Mouse (Mus musculus): ENCODE measurements around the gene Rasl11b. TPM values are rescaled to one million over a fixed set of nuclear protein-coding genes. Genes with fewer than 3 reads are reported as not detected.

The Rasl11b gene
- total RNA-seq, 1 experiment from 2014 or later = 2.5 TPM

- ATAC-seq (replicated peaks; ENCODE audit: low read depth, poor library complexity, severe bottlenecking) = no peak
Measured at GRCm38 (mm10) chr5:74206038-74206437, 11.0 kb downstream of the Rasl11b start.

- ATAC-seq (replicated peaks; ENCODE audit: low read depth, poor library complexity, severe bottlenecking) = no peak
Measured at GRCm38 (mm10) chr5:74206649-74207048, 11.6 kb downstream of the Rasl11b start.

DNA sequence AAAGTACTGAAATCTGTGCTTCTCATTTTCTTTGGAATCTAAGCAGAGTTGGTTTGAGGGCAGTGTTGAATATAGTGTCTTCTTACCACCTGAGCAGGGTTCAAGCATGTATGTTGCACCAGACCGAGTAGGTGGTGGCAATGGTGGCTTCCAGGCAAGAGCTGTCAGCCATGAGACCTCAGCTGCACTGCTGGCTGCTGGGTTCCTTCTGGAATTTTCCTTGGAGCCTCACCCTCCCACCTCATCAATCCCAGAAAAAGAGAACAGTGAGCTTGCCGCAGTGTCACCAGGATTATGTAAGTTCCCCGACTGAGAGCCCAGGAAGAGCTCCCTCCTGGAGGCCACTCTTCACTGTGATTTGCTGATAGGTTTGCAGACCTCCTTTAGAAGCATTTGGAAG is 12.1 kb downstream of the Rasl11b start:
- no peak for ATAC-seq (replicated peaks; ENCODE audit: low read depth, poor library complexity, severe bottlenecking)

GRCm38 (mm10) chr5:74208438-74208837 is 13.4 kb downstream of the Rasl11b start:
- no peak for ATAC-seq (replicated peaks; ENCODE audit: low read depth, poor library complexity, severe bottlenecking)

- ATAC-seq (replicated peaks; ENCODE audit: low read depth, poor library complexity, severe bottlenecking) = no peak
Measured at GRCm38 (mm10) chr5:74209640-74210039, 14.6 kb downstream of the Rasl11b start.

- ATAC-seq (replicated peaks; ENCODE audit: low read depth, poor library complexity, severe bottlenecking) = no peak
Measured at GRCm38 (mm10) chr5:74211346-74211745, 16.3 kb downstream of the Rasl11b start.

GRCm38 (mm10) chr5:74214501-74215110 is 19.5 kb downstream of the Rasl11b start:
- no peak for ATAC-seq (replicated peaks; ENCODE audit: low read depth, poor library complexity, severe bottlenecking)

GRCm38 (mm10) chr5:74215125-74215524 is 20.0 kb downstream of the Rasl11b start:
- no peak for ATAC-seq (replicated peaks; ENCODE audit: low read depth, poor library complexity, severe bottlenecking)

GRCm38 (mm10) chr5:74218524-74218923 is 23.4 kb downstream of the Rasl11b start:
- no peak for ATAC-seq (replicated peaks; ENCODE audit: low read depth, poor library complexity, severe bottlenecking)

- no peak for ATAC-seq (replicated peaks; ENCODE audit: low read depth, poor library complexity, severe bottlenecking)
Measured at GRCm38 (mm10) chr5:74222626-74223025, 27.5 kb downstream of the Rasl11b start.

- ATAC-seq (replicated peaks; ENCODE audit: low read depth, poor library complexity, severe bottlenecking) = no peak
Measured at GRCm38 (mm10) chr5:74224480-74224879, 29.4 kb downstream of the Rasl11b start.

DNA sequence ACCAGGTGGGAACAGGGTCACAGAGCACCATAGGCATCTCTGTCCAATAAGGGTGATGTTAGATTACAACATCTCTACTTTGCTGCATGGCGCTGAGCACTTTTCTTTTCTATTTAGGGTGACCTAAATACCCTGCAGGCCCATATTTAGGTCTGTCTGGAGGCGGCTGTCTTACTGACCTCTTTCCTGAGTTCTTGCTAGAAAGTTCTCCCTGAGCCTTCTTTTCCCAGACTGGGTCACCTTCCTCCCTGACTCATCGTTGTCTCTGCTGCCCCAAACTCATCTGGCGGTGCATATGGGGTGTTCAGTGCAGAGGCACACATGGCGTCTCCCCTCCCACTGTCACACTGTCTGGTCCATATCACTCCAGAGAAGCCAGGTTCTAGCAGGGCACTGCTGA is 31.1 kb downstream of the Rasl11b start:
- ATAC-seq (replicated peaks; ENCODE audit: low read depth, poor library complexity, severe bottlenecking) = no peak

- no peak for ATAC-seq (replicated peaks; ENCODE audit: low read depth, poor library complexity, severe bottlenecking)
Measured at GRCm38 (mm10) chr5:74227352-74227751, 32.3 kb downstream of the Rasl11b start.

DNA sequence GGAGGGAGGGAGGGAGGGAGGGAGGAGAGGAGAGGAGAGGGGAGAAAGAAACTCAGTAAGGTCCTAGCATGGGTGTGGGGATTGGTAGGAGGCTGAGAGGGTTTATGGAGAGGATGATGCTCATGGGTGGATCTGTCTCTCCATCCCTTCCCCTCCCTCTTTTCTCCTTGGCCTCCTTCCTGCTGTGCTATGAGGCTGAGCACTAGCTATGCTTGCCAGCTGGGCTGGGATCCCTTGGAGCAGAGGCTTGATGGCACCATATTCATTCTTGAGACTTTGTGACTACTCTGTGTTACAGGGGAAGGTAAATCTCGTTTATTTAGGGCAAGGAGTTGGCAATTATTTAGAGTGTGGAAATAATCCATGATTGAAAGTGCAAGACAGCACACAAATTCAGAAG is 33.9 kb downstream of the Rasl11b start:
- ATAC-seq (replicated peaks; ENCODE audit: low read depth, poor library complexity, severe bottlenecking) = no peak

GRCm38 (mm10) chr5:74229775-74230413 is 34.8 kb downstream of the Rasl11b start:
- ATAC-seq (replicated peaks; ENCODE audit: low read depth, poor library complexity, severe bottlenecking) = no peak

GRCm38 (mm10) chr5:74230525-74230924 is 35.4 kb downstream of the Rasl11b start:
- ATAC-seq (replicated peaks; ENCODE audit: low read depth, poor library complexity, severe bottlenecking) = no peak

DNA sequence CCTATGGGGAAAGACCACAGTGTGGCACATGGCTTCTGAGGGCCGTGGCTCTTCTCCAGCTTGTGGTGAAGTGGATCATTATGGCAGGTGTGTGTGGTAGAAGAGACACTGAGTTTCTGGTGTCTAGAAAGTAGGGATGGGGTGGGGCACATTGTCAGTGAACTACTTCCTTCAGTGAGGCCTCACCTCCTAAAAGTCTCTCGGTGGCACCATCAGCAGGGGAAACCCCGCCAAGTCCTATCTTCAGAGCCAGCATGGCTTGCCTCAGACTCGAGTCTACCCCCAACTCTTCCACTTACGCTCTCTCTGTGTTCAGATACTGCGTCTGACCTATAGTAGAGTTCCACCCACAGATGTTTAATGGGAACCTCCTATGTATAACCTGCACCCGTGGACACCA is 38.7 kb downstream of the Rasl11b start:
- ATAC-seq (replicated peaks; ENCODE audit: low read depth, poor library complexity, severe bottlenecking) = no peak

DNA sequence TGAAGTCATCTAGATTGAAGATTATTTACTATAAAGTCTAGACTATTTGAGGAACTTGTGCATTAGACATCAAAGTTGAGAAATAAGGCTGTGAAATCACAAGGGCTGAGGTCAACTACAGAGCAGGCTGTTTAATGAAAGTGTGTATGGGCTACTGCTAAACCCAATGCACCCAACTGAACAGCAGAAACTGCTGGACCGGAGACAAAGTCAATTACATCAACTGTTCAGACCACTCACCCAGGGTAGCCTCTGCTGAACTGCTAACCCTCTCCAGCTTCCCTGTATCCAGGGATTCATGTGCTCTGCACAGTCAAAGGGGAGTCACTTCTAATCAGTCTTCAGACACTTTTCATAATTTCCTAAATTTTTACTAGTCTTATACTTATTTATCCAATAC is 44.3 kb downstream of the Rasl11b start:
- ATAC-seq (replicated peaks; ENCODE audit: low read depth, poor library complexity, severe bottlenecking) = no peak

- ATAC-seq (replicated peaks; ENCODE audit: low read depth, poor library complexity, severe bottlenecking) = no peak
Measured at GRCm38 (mm10) chr5:74240298-74240697, 45.2 kb downstream of the Rasl11b start.

DNA sequence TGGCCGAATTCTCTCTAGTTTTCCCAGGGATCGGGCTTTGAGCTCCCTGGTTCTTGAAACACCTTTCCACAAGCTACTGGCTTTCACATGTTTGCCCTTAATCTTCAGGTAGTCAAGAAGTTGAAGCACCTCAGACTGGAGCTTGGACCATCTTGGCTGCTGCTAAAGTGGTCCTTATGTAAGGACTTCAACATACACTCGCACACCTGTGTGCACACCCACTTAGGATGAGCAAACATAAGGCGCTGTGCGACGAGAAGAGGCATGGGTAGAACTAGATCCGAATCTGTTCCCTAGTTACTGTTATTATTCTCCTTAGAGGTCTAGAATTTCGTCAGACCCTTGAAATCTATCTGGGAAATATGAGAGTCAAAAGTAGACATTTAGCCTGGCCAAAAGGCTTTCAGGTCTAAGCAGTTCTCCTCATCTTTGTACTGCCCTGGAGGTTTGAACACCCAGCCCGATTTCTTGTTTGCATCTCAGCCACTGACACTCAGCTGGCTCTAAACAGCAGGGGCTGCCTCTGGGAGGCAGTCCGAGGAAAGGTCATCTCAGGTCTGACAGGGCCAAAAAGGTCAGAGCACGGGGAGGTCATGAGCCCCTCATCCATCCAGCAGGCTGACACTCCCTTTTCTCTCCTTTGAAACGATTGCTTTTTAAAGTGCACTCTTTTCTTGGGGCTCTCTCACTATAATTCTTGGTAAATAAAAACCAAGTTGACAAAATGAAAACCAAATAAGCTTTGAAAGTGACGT is 46.0 kb downstream of the Rasl11b start:
- no peak for ATAC-seq (replicated peaks; ENCODE audit: low read depth, poor library complexity, severe bottlenecking)

GRCm38 (mm10) chr5:74242654-74243053 is 47.6 kb downstream of the Rasl11b start:
- ATAC-seq (replicated peaks; ENCODE audit: low read depth, poor library complexity, severe bottlenecking) = no peak
